Mouse (Mus musculus) neural tube, embryonic 14.5 days (tissue): ENCODE measurements at regions not wholly inside any gene's neighbourhood (a gene's known extent, or its start where the extent isn't known, plus 50 kb on each side); places are given as distances from the start of the nearest gene placed in this dataset.
"Not testable (repeated sequence)": the region's sequence is repeated elsewhere in the genome, so short reads cannot be mapped to it uniquely, and the experiment has no call there.

Experiments
- ATAC-seq: fragments of 200-750 bp; cut with Nextera tagmentation; 2 replicates; pipeline ENCODE4 v1.8.0; 2017; ENCODE audit warnings: low read depth, mild to moderate bottlenecking, moderate TSS enrichment, moderate library complexity
- H3K27ac ChIP-seq: fragments of 300-500 bp; sonication (generic); 2 replicates; pipeline ENCODE4 v1.5.1; 2014; ENCODE audit warnings: low read depth, mild to moderate bottlenecking, control low read depth, low read length, moderate library complexity, mixed read lengths
- H3K27me3 ChIP-seq: fragments of 300-500 bp; sonication (generic); 2 replicates; pipeline ENCODE4 v1.6.1; 2014; ENCODE audit warnings: low read length; ENCODE audit not compliant: control insufficient read depth, insufficient read depth
- H3K36me3 ChIP-seq: fragments of 300-500 bp; sonication (generic); 2 replicates; pipeline ENCODE4 v1.6.1; 2014; ENCODE audit warnings: low read length, mixed read lengths; ENCODE audit not compliant: control insufficient read depth, insufficient read depth
- H3K4me1 ChIP-seq: fragments of 300-500 bp; sonication (generic); 2 replicates; pipeline ENCODE4 v1.6.1; 2014; ENCODE audit warnings: low read length; ENCODE audit not compliant: control insufficient read depth, insufficient read depth
- H3K4me2 ChIP-seq: fragments of 300-500 bp; sonication (generic); 2 replicates; pipeline ENCODE4 v1.6.1; 2014; ENCODE audit warnings: mild to moderate bottlenecking, low read depth, low read length, control low read depth
- H3K4me3 ChIP-seq: fragments of 300-500 bp; sonication (generic); 2 replicates; pipeline ENCODE4 v1.5.1; 2014; ENCODE audit warnings: low read depth, low read length, control low read depth, mixed read lengths
- H3K9ac ChIP-seq: fragments of 300-500 bp; sonication (generic); replicated peaks from 2 replicates; pipeline ENCODE4 v1.6.1; 2014; ENCODE audit warnings: low read depth, mild to moderate bottlenecking, control low read depth, low read length, mixed read lengths
- H3K9me3 ChIP-seq: fragments of 300-500 bp; sonication (generic); 2 replicates; pipeline ENCODE4 v1.6.1; 2016; ENCODE audit warnings: low read length; ENCODE audit not compliant: control insufficient read depth
- WGBS: fragments of 180-500 bp; shearing (Covaris S2); extraction: QIAGEN DNeasy Blood & Tissue Kit; methylation state at CpG from one replicate; pipeline ENCODE4 v1.1.7; 2014; 5-methylcytosine and 5-hydroxymethylcytosine counted together

DNA sequence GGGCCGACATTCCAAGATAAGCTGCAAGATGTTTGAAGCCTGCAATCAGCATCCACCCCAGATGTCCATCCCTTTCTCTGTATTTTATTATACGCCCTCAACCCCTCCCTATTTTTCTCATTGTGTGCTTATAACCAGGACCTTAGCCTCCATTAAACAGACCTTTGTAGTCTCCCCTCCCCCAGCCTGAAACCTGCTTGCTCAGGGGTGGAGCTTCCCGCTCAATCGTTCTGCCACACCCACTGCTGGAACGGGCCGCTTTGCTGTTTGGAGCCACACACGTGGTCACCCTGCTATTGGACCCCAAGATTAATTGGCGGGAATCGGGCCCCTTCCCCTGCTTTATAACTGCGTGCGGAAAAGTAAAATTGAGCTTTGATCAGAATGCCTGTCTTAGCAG is 342.7 kb upstream of the Ngly1 start:
- not testable (repeated sequence) for H3K27ac ChIP-seq, H3K4me1 ChIP-seq, H3K4me3 ChIP-seq, H3K9me3 ChIP-seq, H3K36me3 ChIP-seq, H3K4me2 ChIP-seq, ATAC-seq, H3K9ac ChIP-seq, H3K27me3 ChIP-seq
- WGBS, result 85% methylated on average over 11 of the region's 11 CpGs

DNA sequence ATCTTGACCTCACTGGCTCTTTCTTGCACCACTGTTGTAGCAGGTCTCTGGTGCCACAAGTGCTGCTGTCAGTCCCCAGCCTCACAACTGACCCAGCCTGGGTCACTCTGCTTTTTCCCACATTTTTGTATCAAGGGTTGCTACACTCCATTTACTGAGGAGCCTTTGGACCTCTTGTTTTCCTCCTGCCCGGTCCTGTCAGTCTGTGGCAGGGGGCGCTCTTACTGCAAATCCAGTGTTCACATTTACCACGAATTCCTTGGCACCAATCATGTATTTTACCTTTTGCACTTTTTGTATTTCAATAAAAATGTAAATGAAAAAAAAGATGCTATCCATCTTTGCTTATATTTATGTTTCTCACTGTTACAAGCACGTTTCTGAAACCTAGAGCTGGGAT is 335.9 kb upstream of the Ngly1 start:
- WGBS, result 68% methylated on average over 4 of the region's 4 CpGs

DNA sequence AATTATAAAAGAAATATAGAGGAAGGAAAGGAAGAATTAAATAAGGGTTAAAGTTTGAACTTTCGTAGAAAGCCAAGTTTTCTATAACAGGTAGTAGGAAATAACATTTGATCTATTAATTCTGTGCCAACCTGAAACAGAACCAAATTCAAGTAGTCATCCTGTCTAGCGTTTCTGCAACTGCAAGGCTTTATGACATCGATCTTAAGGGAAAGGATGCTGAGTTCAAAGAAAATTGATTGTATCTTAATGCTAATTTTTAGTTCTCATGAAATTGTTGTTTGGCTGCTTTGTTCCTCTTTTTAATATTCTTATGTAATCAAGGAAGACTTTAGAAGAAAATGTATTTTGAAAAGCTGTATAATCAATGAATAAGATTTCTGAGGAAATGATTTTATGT is 334.9 kb upstream of the Ngly1 start:
- no peak for ATAC-seq
- Histone ChIP-seq H3K27ac (no peak overlapping the region), H3K36me3 (no peaks in the 10 kb centered on the region), H3K27me3 (no peaks in the 10 kb centered on the region), H3K9ac (no peak overlapping the region), H3K4me2 (no peak overlapping the region), H3K4me1 (no peaks in the 10 kb centered on the region), H3K4me3 (no peak overlapping the region), H3K9me3 (no peaks in the 10 kb centered on the region)
- WGBS, result 90% methylated on average over 3 of the region's 3 CpGs

More for the DNA sequence above, 335.9 kb upstream of the Ngly1 start:
- H3K4me3 ChIP-seq, H3K4me2 ChIP-seq, ATAC-seq, H3K9ac ChIP-seq, H3K4me1 ChIP-seq, H3K9me3 ChIP-seq, H3K36me3 ChIP-seq, H3K27me3 ChIP-seq, H3K27ac ChIP-seq: not testable (repeated sequence)

DNA sequence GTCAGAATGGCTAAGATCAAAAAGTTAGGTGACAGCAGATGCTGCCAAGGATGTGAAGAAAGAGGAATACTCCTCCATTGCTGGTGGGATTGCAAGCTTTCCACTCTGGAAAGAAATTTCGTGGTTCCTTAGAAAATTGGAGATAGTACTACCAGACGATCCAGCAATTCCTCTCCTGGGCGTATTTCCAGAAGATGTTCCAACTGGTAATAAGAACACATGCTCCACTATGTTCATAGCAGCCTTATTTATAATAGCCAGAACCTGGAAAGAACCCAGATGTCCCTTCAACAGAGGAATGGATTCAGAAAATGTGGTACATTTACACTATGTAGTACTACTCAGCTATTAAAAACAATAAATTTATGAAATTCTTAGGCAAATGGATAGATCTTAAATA is 324.4 kb upstream of the Ngly1 start:
- not testable (repeated sequence) for H3K9me3 ChIP-seq, H3K4me3 ChIP-seq, H3K27me3 ChIP-seq, ATAC-seq, H3K4me1 ChIP-seq, H3K36me3 ChIP-seq, H3K9ac ChIP-seq, H3K27ac ChIP-seq, H3K4me2 ChIP-seq
- WGBS, result 92% methylated on average over 3 of the region's 3 CpGs

DNA sequence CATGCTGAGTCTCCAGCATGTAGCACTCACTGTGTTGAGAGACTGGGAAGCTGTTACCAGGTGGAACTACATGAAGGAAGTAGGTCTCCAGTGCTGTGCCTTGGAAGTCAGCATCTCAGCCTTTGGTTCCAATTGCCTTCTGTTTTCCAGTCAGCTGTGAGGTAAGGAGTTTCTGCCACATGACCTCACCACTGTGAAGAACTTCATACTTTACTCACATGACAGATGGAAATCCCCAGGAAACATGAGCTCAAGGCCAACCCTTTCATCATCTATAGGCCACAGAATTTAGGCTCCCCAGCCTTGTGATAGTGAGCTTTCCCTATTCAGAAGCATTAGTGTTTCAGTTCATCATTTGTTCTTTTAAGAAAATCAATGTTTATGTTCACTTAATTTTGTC is 314.4 kb upstream of the Ngly1 start:
- ATAC-seq, result no peak
- Histone ChIP-seq H3K27me3 (no peaks in the 10 kb centered on the region), H3K4me2 (no peak overlapping the region), H3K4me1 (no peaks in the 10 kb centered on the region), H3K36me3 (no peaks in the 10 kb centered on the region), H3K9ac (no peak overlapping the region), H3K9me3 (no peaks in the 10 kb centered on the region), H3K27ac (no peak overlapping the region), H3K4me3 (no peak overlapping the region)

- H3K9ac ChIP-seq, result no peak overlapping the region
- no peak for ATAC-seq
- H3K4me1 ChIP-seq, result no peaks in the 10 kb centered on the region
- no peak overlapping the region for H3K4me2 ChIP-seq
- H3K9me3 ChIP-seq, result no peaks in the 10 kb centered on the region
- no peak overlapping the region for H3K27ac ChIP-seq
- H3K27me3 ChIP-seq, result no peaks in the 10 kb centered on the region
- H3K4me3 ChIP-seq, result no peak overlapping the region
- H3K36me3 ChIP-seq, result no peaks in the 10 kb centered on the region
These were observed 278.8 kb upstream of the Ngly1 start for GRCm38 (mm10) chr14:15970321-15970720.

GRCm38 (mm10) chr14:15970767-15971166 is 278.3 kb upstream of the Ngly1 start:
- Histone ChIP-seq H3K27me3 (no peaks in the 10 kb centered on the region), H3K4me2 (no peak overlapping the region), H3K36me3 (no peaks in the 10 kb centered on the region), H3K9me3 (no peaks in the 10 kb centered on the region), H3K4me1 (no peaks in the 10 kb centered on the region), H3K27ac (no peak overlapping the region), H3K9ac (no peak overlapping the region), H3K4me3 (no peak overlapping the region)
- peak; percentile 41; the same call in 1 of the 2 replicates for ATAC-seq

DNA sequence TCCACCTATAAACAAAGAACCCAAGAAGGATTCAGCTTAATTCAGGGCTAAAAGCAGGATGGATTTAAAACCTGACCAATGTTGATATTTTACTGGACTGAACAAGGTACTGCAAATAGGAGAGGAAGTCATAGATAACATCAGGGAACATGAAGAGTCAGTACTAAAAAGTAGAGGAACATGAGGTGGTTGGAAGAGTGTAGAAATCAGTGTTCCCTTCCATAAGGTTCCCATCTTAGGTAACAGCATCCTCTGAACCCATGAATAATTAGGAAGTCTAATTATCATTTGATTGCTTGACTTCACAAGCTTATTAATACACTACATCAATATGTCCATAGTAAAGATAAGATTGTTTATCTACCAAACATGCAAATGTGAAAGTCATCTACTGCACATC is 277.8 kb upstream of the Ngly1 start:
- ATAC-seq, result no peak
- H3K9me3 ChIP-seq, result no peaks in the 10 kb centered on the region
- H3K27me3 ChIP-seq, result no peaks in the 10 kb centered on the region
- H3K4me2 ChIP-seq, result no peak overlapping the region
- no peak overlapping the region for H3K4me3 ChIP-seq
- no peak overlapping the region for H3K27ac ChIP-seq
- no peaks in the 10 kb centered on the region for H3K36me3 ChIP-seq
- H3K4me1 ChIP-seq, result no peaks in the 10 kb centered on the region
- no peak overlapping the region for H3K9ac ChIP-seq

- no peak overlapping the region for H3K4me2 ChIP-seq
- no peak for ATAC-seq
- H3K9ac ChIP-seq, result no peak overlapping the region
- H3K4me3 ChIP-seq, result no peak overlapping the region
- no peaks in the 10 kb centered on the region for H3K36me3 ChIP-seq
- H3K9me3 ChIP-seq, result no peaks in the 10 kb centered on the region
- no peaks in the 10 kb centered on the region for H3K27me3 ChIP-seq
- 97% methylated on average over 1 of the region's 1 CpGs for WGBS
- H3K27ac ChIP-seq, result no peak overlapping the region
- H3K4me1 ChIP-seq, result no peaks in the 10 kb centered on the region
These were observed 271.7 kb upstream of the Ngly1 start for GRCm38 (mm10) chr14:15977366-15977765.

GRCm38 (mm10) chr14:15978329-15978728 is 270.8 kb upstream of the Ngly1 start:
- no peak for ATAC-seq
- H3K36me3 ChIP-seq, result no peaks in the 10 kb centered on the region
- no peak overlapping the region for H3K4me2 ChIP-seq
- no peak overlapping the region for H3K27ac ChIP-seq
- no peaks in the 10 kb centered on the region for H3K9me3 ChIP-seq
- WGBS, result 5% methylated on average over 1 of the region's 1 CpGs
- no peaks in the 10 kb centered on the region for H3K27me3 ChIP-seq
- no peak overlapping the region for H3K9ac ChIP-seq
- H3K4me3 ChIP-seq, result no peak overlapping the region
- no peaks in the 10 kb centered on the region for H3K4me1 ChIP-seq
